Mouse (Mus musculus): ENCODE measurements around the gene Cep89. TPM values are rescaled to one million over a fixed set of nuclear protein-coding genes. Genes with fewer than 3 reads are reported as not detected.

The Cep89 gene
- 24.2 and 25.1 TPM in 2 replicates for polyA plus RNA-seq (2014; fragmentation: Nextera tagmentation; extraction: Ambion mirVana)

DNA sequence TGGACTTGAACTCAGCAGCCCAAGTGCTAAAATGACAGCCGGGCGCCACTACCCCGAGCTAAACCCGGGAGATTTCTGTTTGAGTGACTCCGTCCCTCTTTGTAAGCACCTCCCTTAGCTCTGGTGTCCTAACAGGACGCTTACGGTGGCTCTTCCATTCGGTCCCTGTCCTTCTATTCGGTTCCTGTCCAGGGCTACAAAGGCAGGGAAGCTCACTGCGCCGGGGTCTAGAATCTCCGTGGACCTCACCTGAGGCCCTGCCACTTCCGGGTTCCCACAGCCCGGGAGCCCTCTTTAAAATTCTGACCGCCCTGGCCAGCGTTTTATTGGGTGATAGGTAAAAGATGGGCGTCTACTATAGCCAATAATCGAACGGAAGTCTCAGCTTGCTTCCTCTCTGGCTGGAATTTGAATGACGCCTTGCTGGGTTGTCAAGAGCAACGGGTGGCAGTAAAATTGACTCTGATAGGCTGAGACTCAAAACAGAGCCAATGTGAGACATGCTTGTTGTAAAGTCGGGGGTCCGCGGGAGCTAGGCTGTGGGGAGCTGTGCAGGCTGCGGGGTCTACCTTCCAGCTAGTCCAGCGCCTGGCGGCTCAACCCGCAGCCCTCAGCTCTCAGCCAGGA lies at the start of gene Cep89, which contains the start of gene Faap24:
Gene Cep89 (plus strand): TSS at position 494 of the 627 bp plus-strand sequence.
Gene Faap24 (minus strand): TSS at position 295 of the 627 bp plus-strand sequence.
- H3K27me3 ChIP-seq (ENCODE audit: control insufficient read depth, insufficient read depth, low read length) = no peaks in the 10 kb centered on the region
- H3K9ac ChIP-seq (replicated peaks; ENCODE audit: low read depth, low read length) = peak within 1 kb of the TSS; percentile 53
- under 1% methylated on average over 28 of the region's 28 CpGs for WGBS
- H3K27ac ChIP-seq (ENCODE audit: low read depth, low read length) = no peak within 1 kb of the TSS
- H3K4me3 ChIP-seq (ENCODE audit: low read depth, low read length) = peak within 1 kb of the TSS; percentile 63
- peaks cover 14% of the 10 kb centered on the region for H3K4me1 ChIP-seq (ENCODE audit: control insufficient read depth, insufficient read depth, low read length)
- H3K36me3 ChIP-seq (ENCODE audit: control insufficient read depth, insufficient read depth, low read length) = 0 out of 2 replicates have a peak, but pooled peaks cover 4% of the 10 kb centered on the region
- no peaks in the 10 kb centered on the region for H3K9me3 ChIP-seq (ENCODE audit: control insufficient read depth, low read length)
- ATAC-seq (ENCODE audit: low read depth) = peak; percentile 99
- peak within 1 kb of the TSS; percentile 50 for H3K4me2 ChIP-seq (ENCODE audit: low read depth, low read length)

DNA sequence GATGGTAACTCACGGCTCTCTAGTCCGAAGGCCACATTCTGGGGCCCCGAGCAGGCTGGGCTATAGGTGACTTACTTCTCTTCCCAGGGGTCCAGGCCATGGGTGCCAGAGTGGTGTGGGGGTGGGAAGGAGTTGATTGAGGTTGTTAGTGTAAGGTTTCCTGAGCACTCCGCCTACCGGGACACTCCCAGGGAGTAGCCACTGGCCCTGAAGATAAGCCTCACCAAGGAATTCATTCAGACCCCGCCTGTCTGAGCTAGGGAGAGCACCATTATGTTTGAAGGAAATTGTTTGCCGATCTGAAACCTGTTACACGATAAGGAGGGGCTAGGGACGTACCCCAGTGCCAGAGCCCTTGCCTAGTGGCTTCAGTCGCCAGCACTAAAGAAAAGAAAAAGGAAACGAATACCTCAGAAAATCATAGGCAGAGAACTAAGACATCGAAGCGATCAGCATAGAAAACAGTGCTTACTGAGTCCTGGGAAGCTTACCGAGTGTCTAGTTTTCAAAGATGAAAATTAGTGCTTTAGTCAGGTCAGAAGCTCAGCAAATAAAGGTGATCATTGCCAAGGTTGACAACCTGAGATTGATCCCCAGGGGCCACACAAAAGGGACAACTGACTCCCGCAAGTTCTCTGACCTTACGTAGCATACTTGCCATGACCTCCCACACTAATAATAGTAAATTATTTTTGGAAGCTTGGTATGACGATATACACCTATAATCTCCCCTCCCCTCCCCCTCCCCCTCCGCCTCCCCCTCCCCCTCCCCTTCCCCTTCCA lies 48.7 kb upstream of the Cep89 start:
- H3K27ac ChIP-seq (ENCODE audit: low read depth, low read length) = no peak overlapping the region
- H3K27me3 ChIP-seq (ENCODE audit: control insufficient read depth, insufficient read depth, low read length) = no peaks in the 10 kb centered on the region
- H3K36me3 ChIP-seq (ENCODE audit: control insufficient read depth, insufficient read depth, low read length) = no peaks in the 10 kb centered on the region
- no peaks in the 10 kb centered on the region for H3K9me3 ChIP-seq (ENCODE audit: control insufficient read depth, low read length)
- 79% methylated on average over 17 of the region's 18 CpGs for WGBS
- H3K9ac ChIP-seq (replicated peaks; ENCODE audit: low read depth, low read length) = no peak overlapping the region
- H3K4me1 ChIP-seq (ENCODE audit: control insufficient read depth, insufficient read depth, low read length) = no peaks in the 10 kb centered on the region
- ATAC-seq (ENCODE audit: low read depth) = no peak
- H3K4me3 ChIP-seq (ENCODE audit: low read depth, low read length) = no peak overlapping the region
- no peak overlapping the region for H3K4me2 ChIP-seq (ENCODE audit: low read depth, low read length)

DNA sequence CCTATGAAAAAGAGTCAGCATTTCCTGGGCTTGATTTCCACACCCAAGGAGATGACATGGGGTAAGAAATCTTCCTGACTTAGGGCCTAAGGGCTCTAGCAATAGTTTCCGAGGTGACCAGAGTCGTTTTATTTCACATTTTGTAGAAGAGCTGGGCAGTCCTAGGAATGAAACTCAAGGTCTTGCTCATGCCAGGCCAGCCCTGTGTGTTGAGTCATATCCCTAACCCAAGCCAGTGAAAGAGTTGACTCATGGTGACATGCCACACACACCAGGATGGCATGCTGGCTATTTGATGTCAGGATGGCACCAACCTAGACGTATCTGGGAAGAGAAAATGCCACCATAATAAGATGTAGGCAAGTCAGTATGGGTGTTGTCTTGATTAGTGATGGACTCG lies 47.8 kb upstream of the Cep89 start:
- no peak overlapping the region for H3K9ac ChIP-seq (replicated peaks; ENCODE audit: low read depth, low read length)
- no peaks in the 10 kb centered on the region for H3K36me3 ChIP-seq (ENCODE audit: control insufficient read depth, insufficient read depth, low read length)
- H3K9me3 ChIP-seq (ENCODE audit: control insufficient read depth, low read length) = no peaks in the 10 kb centered on the region
- no peak overlapping the region for H3K4me3 ChIP-seq (ENCODE audit: low read depth, low read length)
- no peaks in the 10 kb centered on the region for H3K27me3 ChIP-seq (ENCODE audit: control insufficient read depth, insufficient read depth, low read length)
- H3K27ac ChIP-seq (ENCODE audit: low read depth, low read length) = no peak overlapping the region
- H3K4me2 ChIP-seq (ENCODE audit: low read depth, low read length) = no peak overlapping the region
- 95% methylated on average over 4 of the region's 4 CpGs for WGBS
- H3K4me1 ChIP-seq (ENCODE audit: control insufficient read depth, insufficient read depth, low read length) = no peaks in the 10 kb centered on the region
- no peak for ATAC-seq (ENCODE audit: low read depth)

DNA sequence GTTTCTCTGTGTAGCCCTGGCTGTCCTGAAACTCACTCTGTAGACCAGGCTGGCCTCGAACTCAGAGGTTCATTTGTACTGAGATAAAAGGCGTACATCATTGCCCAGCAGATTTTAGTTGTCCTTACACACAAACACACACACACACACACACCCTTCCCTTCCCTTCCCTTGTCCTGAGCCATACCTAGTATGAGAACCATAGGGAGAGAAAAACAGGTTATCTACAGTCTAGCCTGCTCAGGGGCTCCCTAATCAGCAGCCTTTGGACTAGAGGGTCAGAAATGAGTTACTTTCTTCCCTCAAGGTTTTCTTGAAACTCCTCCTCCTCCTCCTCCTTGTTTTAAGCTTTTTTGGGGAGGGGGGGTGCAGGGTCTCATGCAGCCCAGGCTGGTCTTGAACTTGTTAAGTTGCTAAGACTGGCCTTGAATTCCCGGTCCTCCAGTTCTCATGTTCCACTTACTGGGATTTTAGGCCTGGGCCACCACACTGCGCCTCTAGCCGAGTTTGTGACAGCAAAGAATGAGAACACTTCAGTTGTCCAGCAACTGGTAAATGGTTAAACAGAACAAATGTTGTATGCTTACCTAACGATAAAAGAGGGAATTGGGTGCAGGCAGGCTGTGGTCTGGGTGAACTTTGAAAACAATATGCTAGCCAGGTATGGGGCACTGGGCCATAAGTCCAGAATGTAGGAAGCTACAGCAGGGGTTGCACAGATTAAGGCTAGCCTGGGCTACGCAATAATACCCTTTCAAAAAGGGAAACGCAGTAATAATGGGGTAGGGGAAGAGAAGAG lies 46.8 kb upstream of the Cep89 start:
- Histone ChIP-seq H3K9ac (replicated peaks; ENCODE audit: low read depth, low read length) (no peak overlapping the region), H3K4me2 (ENCODE audit: low read depth, low read length) (no peak overlapping the region), H3K27ac (ENCODE audit: low read depth, low read length) (no peak overlapping the region), H3K9me3 (ENCODE audit: control insufficient read depth, low read length) (no peaks in the 10 kb centered on the region), H3K36me3 (ENCODE audit: control insufficient read depth, insufficient read depth, low read length) (no peaks in the 10 kb centered on the region), H3K27me3 (ENCODE audit: control insufficient read depth, insufficient read depth, low read length) (no peaks in the 10 kb centered on the region), H3K4me1 (ENCODE audit: control insufficient read depth, insufficient read depth, low read length) (no peaks in the 10 kb centered on the region), H3K4me3 (ENCODE audit: low read depth, low read length) (no peak overlapping the region)
- WGBS = 90% methylated on average over 8 of the region's 8 CpGs
- no peak for ATAC-seq (ENCODE audit: low read depth)

DNA sequence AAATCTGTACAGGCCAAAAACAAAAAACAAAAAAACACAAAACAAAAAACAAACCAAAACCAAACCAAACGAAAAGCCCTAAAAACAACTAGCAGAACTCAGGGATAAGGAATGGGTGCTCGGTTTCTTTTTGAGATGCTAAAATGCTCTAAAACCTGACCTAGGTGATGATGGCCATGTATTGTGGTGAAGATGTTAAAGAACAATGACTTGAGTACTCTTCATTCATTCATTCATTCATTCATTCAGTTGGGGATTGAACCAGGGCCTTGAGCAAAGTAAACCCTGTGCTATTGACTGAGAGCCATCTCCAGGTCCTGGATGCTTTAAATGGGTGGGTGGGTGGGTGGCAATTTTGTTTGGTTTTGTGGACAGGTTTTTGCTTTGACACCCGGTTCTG lies 45.7 kb upstream of the Cep89 start:
- 91% methylated on average over 3 of the region's 3 CpGs for WGBS
- no peak overlapping the region for H3K4me2 ChIP-seq (ENCODE audit: low read depth, low read length)

DNA sequence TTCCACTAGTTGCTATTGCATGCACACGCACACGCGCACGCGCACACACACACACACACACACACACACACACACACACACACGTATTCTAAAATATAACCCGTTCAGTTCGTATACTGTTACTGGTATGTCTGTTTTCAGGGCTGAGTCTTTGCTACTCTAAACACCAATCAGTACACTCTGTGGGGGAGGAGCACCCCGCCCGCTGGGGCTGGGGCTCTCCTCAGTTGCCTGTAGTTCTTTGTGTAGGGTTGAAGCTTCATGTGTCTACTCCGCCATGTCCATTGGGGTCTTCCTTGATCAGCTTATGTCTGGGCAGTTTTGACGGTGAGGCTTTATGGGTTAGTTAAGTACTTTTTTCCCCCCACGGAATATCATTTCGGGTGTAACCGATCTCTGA lies 43.5 kb upstream of the Cep89 start:
- H3K4me3 ChIP-seq (ENCODE audit: low read depth, low read length) = no peak overlapping the region
- no peaks in the 10 kb centered on the region for H3K27me3 ChIP-seq (ENCODE audit: control insufficient read depth, insufficient read depth, low read length)
- no peak overlapping the region for H3K27ac ChIP-seq (ENCODE audit: low read depth, low read length)
- no peaks in the 10 kb centered on the region for H3K9me3 ChIP-seq (ENCODE audit: control insufficient read depth, low read length)
- 93% methylated on average over 15 of the region's 15 CpGs for WGBS
- no peak for ATAC-seq (ENCODE audit: low read depth)
- H3K4me1 ChIP-seq (ENCODE audit: control insufficient read depth, insufficient read depth, low read length) = no peaks in the 10 kb centered on the region
- no peaks in the 10 kb centered on the region for H3K36me3 ChIP-seq (ENCODE audit: control insufficient read depth, insufficient read depth, low read length)
- no peak overlapping the region for H3K9ac ChIP-seq (replicated peaks; ENCODE audit: low read depth, low read length)
- H3K4me2 ChIP-seq (ENCODE audit: low read depth, low read length) = no peak overlapping the region

More for the DNA sequence above, 45.7 kb upstream of the Cep89 start:
- no peaks in the 10 kb centered on the region for H3K4me1 ChIP-seq (ENCODE audit: control insufficient read depth, insufficient read depth, low read length)
- H3K9me3 ChIP-seq (ENCODE audit: control insufficient read depth, low read length) = no peaks in the 10 kb centered on the region
- H3K27me3 ChIP-seq (ENCODE audit: control insufficient read depth, insufficient read depth, low read length) = no peaks in the 10 kb centered on the region
- H3K4me3 ChIP-seq (ENCODE audit: low read depth, low read length) = no peak overlapping the region
- H3K27ac ChIP-seq (ENCODE audit: low read depth, low read length) = no peak overlapping the region
- no peak for ATAC-seq (ENCODE audit: low read depth)
- no peaks in the 10 kb centered on the region for H3K36me3 ChIP-seq (ENCODE audit: control insufficient read depth, insufficient read depth, low read length)
- H3K9ac ChIP-seq (replicated peaks; ENCODE audit: low read depth, low read length) = no peak overlapping the region

DNA sequence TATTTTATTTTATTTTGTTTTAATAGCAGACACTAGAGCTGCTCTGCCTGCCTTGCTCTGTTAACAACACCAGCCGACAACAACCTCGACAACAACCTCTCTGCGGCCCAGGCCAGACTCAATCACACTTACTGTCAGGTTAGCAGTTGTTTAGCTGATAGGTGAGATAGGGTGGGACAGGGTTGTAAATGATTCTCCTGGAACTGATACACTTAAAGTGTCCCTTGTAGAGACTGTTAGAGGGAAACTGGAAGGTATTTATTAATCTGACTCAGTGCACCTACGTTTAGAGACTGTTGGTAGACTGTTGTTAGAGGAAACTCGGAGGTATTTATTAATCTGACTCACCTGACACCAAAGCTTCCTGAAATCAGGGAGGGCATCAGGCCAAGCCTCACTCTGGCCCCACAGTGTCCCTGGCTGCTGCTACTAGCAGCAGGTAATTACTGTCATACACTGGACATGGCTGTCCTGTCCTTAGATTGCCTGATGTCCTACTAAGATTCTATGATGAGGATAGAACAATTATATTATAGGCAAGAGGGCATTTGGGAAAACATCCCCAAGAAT lies 41.4 kb upstream of the Cep89 start:
- Histone ChIP-seq H3K36me3 (ENCODE audit: control insufficient read depth, insufficient read depth, low read length) (no peaks in the 10 kb centered on the region), H3K27me3 (ENCODE audit: control insufficient read depth, insufficient read depth, low read length) (no peaks in the 10 kb centered on the region), H3K9ac (replicated peaks; ENCODE audit: low read depth, low read length) (no peak overlapping the region), H3K27ac (ENCODE audit: low read depth, low read length) (no peak overlapping the region), H3K9me3 (ENCODE audit: control insufficient read depth, low read length) (no peaks in the 10 kb centered on the region), H3K4me2 (ENCODE audit: low read depth, low read length) (no peak overlapping the region), H3K4me3 (ENCODE audit: low read depth, low read length) (no peak overlapping the region), H3K4me1 (ENCODE audit: control insufficient read depth, insufficient read depth, low read length) (no peaks in the 10 kb centered on the region)
- ATAC-seq (ENCODE audit: low read depth) = no peak
- 87% methylated on average over 5 of the region's 5 CpGs for WGBS

DNA sequence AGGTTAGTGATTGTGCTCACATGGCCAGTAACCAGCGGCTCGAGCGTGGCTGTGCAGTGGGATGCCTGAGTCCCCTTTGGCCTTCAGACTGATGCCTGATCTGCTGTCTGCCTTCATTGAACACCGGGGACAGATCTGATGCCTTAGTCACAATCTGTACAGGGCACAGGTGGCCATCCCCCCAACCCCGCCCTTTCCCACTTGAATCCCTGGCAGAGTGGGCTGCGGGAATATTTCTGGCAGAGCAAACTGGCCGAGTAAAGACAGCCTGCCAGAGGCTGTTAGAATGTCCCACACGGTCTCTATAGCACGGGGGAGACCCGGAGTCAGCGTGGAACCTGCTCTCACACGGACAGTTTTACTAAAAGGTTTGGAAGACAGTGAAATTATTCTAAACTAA lies 39.2 kb upstream of the Cep89 start:
- Histone ChIP-seq H3K4me1 (ENCODE audit: control insufficient read depth, insufficient read depth, low read length) (no peaks in the 10 kb centered on the region), H3K9me3 (ENCODE audit: control insufficient read depth, low read length) (no peaks in the 10 kb centered on the region), H3K9ac (replicated peaks; ENCODE audit: low read depth, low read length) (no peak overlapping the region), H3K36me3 (ENCODE audit: control insufficient read depth, insufficient read depth, low read length) (no peaks in the 10 kb centered on the region), H3K4me2 (ENCODE audit: low read depth, low read length) (no peak overlapping the region), H3K27ac (ENCODE audit: low read depth, low read length) (no peak overlapping the region), H3K27me3 (ENCODE audit: control insufficient read depth, insufficient read depth, low read length) (no peaks in the 10 kb centered on the region), H3K4me3 (ENCODE audit: low read depth, low read length) (no peak overlapping the region)
- no peak for ATAC-seq (ENCODE audit: low read depth)
- 86% methylated on average over 12 of the region's 12 CpGs for WGBS
